Mouse (Mus musculus) right cerebral cortex, adult 2 months (tissue): ENCODE measurements around the gene Twsg1.
A peak's percentile ranks its signal among the peaks of the same experiment; 100 is the strongest.
"Not testable (repeated sequence)": the region's sequence is repeated elsewhere in the genome, so short reads cannot be mapped to it uniquely, and the experiment has no call there.

Experiments
- DNase-seq, 2 experiments: peaks; one replicate each; pipeline ENCODE4 v3.0.0; 2021 to 2022; ENCODE audit warnings: low spot score in 2 of 2

Twsg1 gene

DNA sequence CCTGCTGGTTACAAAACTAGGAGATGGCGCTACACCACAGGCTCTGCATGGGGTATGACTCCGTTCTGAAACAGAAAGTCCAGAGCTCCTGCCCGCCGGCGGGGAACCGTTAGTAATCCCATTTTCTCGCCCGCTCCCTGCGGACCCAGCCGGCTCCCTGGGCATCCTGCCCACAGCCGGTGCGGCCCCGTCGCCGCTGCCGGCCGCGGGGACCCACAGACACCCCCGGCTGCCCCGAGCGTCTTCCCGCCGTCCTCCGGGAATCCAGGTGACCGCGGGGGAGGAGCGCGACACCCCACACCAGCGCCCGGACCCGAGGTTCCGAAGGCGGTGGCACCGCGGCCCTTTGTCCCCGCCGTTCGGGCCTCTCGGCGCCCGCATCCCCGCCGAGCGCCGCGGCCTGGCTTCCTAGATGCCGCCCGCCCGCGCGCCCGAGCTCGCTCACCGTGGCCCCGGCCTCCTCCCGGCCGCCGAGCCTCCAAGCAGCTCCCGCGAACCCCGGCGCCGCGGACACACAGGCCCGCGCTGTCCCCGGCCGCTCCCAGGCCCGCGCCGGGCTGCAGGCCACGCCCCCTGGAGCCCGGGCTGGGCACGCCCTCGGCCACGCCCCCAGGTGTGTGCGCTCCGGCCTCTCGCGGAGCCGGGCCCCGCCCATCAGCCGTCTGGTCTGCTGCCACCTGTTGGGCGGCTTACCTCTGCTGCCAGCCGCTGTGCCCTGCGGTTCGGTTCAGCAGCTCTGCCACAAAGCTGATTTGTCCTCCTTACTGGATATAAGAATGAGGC, at the start of gene Twsg1:
Gene Twsg1, minus strand, starts transcription at position 605 of the 783 bp plus-strand sequence.
- DNase-seq, result peak; percentile 87 to 91

- DNase-seq, result no peak
Measured at GRCm38 (mm10) chr17:65988151-65988820, 37.3 kb upstream of the Twsg1 start.

GRCm38 (mm10) chr17:65976720-65977119, 25.7 kb upstream of the Twsg1 start:
- DNase-seq, result not testable (repeated sequence)

DNA sequence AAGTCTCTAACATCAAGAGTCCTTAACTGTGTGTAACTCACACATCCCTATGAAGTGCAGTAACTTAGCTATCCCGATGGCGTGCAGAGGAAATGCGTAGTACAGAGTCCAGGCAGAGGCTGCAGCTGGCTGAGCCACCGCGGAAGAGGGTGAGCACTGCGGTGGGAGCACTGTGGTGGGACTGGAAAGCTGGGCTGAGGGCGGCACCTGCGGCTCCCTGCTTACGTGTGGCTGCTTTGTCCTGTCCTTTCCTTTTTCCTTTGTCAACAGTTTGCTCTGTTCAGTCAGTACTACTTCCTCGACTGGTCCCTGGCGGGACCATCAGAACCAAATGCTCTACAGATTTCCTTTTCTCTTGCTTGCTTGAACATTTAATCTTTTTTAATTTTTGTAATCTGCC, 16.7 kb upstream of the Twsg1 start:
- DNase-seq, result no peak

GRCm38 (mm10) chr17:65962263-65962662, 11.2 kb upstream of the Twsg1 start:
- DNase-seq, result no peak

- DNase-seq, result peak in 1 of 2 experiments; percentile 22
Measured at GRCm38 (mm10) chr17:65961606-65962136, 10.6 kb upstream of the Twsg1 start.

GRCm38 (mm10) chr17:65959011-65959410, 8.0 kb upstream of the Twsg1 start:
- no peak for DNase-seq

- DNase-seq, result no peak
Measured at GRCm38 (mm10) chr17:65958366-65958765, 7.3 kb upstream of the Twsg1 start.

DNA sequence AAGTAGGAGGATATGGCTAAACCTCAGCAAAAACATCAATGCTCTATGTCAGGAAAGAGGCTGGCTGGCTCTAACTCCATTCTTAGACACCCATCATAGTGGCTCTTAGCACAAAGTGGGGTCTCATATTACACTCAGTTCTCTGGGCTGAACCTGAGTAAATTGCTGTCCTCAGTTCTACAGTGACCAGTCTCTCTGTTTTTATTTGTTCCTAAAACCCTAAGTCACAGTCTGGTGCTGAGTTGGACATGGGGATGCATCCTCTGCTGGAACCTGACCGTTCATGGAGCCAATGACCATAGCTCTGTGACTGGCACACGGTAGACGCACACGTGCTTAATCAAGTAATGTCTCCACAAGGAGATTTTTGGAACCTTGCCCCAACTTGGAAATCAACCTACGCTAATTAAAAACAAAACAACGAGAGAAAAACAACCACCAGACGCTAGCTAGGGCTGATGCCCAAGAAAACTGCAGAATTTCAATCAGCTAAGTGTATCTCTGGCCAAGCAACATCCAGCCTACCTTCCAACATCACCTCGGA, 6.8 kb upstream of the Twsg1 start:
- no peak for DNase-seq

- DNase-seq, result no peak
Measured at GRCm38 (mm10) chr17:65956993-65957781, 6.2 kb upstream of the Twsg1 start.

- no peak for DNase-seq
Measured at GRCm38 (mm10) chr17:65956140-65956539, 5.1 kb upstream of the Twsg1 start.

GRCm38 (mm10) chr17:65953959-65954358, 2.9 kb upstream of the Twsg1 start:
- DNase-seq, result no peak

DNA sequence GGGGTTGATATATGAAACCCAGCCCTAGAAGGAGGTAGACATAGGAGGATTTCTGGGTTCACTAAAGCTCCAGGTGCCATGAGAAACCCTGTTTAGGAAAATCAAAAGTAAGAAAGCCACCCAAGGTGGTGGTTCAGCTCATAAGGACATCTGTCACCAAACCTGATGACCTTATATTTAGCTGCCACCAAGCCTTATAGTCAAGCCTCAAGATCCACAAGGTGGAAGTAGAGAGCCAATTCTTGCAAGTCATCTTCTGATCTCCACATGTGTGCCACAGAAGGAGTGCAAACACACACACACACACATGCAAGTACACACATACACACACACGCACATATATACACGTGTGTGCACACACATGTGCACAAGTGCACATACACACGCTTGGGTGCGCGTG, 1.1 kb upstream of the Twsg1 start:
- no peak for DNase-seq

DNA sequence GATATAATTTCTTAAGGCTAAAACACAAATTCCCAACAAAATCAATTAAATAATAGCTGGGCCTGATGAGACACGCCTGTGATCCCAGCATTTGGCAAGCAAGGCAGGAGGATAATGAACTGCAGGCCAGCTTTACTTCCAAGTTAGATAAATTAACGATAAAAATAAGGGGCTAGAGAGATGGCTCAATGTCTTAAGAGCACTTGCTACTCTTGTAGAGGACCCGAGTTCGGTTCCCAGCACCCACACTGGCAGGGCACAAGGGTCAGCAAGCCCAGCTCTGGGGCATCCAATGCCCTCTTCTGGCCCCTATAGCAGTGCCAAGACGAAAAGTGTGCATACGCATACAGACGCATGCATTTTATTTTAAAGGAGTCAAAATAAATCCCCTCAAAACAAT, 843 bp downstream of the Twsg1 start:
- no peak for DNase-seq

DNA sequence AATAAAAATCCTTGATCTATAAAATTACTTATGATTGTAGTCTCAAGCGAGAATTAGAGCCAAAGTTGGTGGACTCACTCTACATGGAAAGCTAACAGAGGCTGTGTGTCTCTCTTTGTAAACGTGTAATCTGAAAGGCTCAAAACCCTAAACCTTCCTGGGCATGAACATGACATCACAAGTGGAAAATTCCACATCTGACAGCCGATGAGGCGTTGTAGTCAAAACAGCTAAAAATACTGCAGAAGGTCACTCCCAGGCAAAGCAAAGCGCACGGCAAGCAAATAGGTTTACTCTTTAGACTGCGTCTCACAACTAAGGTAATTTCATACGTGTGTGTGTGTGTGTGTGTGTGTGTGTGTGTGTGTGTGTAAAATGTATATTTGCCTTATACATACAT, 3.7 kb downstream of the Twsg1 start:
- no peak for DNase-seq

DNA sequence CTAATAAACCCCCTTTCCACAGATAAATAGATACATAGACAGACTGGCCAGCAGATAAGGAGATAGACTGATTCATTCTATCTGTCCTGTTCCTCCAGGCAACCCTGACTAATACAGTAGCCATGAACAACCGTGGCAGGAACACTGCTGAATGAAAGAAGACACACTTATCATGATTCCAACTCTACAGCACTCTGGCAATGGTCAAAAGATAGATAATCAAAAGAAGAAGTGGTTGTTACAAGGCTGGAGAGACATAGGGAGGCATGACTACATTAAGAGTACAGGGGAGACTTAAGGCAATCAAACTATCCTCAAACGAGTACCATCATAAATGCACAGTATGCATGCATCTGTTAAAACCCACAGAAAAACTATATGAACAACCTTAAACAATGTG, 5.6 kb downstream of the Twsg1 start:
- no peak for DNase-seq

DNA sequence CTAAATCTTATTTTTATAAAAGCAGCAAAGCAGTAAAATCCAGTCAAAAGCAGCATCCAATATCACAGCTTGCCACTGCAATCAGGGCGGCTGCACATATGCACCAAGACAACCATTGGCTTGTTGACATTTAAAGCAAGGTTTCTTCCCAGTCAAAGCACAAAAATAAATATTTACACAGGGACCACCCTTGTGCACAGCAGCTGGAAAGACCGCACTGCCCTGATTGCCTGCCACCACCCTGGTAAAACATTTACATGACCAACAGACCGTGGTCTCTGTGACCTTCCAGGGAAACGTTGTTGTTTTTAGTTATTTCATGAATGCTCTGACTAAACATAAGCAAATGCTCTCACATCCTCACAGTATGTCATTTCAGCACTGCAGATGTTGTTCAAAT, 8.6 kb downstream of the Twsg1 start:
- DNase-seq, result no peak

DNA sequence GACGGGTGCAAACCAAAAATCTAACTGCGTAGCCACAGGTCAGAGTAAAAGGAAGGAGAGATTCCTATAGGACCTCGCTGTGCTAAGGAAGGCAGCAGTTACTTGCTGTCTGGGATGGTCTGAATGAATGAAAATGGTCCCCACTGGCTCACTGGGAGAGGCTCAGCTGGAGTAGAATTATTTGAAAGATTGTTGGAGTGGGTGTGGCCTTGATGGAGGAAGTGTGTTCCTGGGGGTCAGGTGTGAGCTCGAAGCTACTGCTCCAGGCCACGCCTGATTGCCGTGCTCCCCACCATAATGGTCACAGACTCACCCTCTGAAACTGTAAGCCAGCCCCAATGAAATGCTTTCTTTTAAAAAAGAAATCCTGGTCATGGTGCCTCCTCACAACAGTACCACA, 9.8 kb downstream of the Twsg1 start:
- DNase-seq, result no peak

GRCm38 (mm10) chr17:65940221-65940620, 10.8 kb downstream of the Twsg1 start:
- no peak for DNase-seq

GRCm38 (mm10) chr17:65939461-65940192, 11.4 kb downstream of the Twsg1 start:
- DNase-seq, result no peak

- no peak for DNase-seq
Measured at GRCm38 (mm10) chr17:65937671-65938070, 13.4 kb downstream of the Twsg1 start.
